Comparison of ENCODE assay signal across 8 mouse cellular contexts in genomic region chr8:71537028-71537867, GRCm38 (mm10). TPM values are rescaled to one million over a fixed set of nuclear protein-coding genes. Genes with fewer than 3 reads are reported as not detected.
DNase-seq lines count a peak whose midpoint lies in the region; ATAC-seq lines count a peak whose summit lies in the region.

Gene Bst2, minus strand, starts transcription at chr8:71537456.

- H3K4me2 ChIP-seq in heart, embryonic 15.5 days, result peak within 1 kb of the TSS; percentile 79

- peaks cover 18% of the 10 kb centered on the region for H3K4me1 ChIP-seq in heart, embryonic 15.5 days (replicated peaks)

- H3K9ac ChIP-seq in heart, embryonic 15.5 days, result peak within 1 kb of the TSS; percentile 50

- peak within 1 kb of the TSS; percentile 66 for H3K27ac ChIP-seq in heart, embryonic 15.5 days

- no peaks in the 10 kb centered on the region for H3K36me3 ChIP-seq in heart, embryonic 15.5 days

- H3K4me3 ChIP-seq in heart, embryonic 15.5 days, result peak within 1 kb of the TSS; percentile 60

- DNase-seq in CD4-positive helper T cell, adult 2 months (ENCODE audit: low read depth, low spot score), result peak; percentile 94
- DNase-seq in adrenal gland, adult 2 months, result peak; percentile 95
- DNase-seq in fat pad, adult 2 months (ENCODE audit: extremely low read depth, low read depth, low spot score), result peak; percentile 39
- DNase-seq in kidney, postnatal 14 days, result peak; percentile 93
- peak; percentile 92 for DNase-seq in lung, postnatal 14 days
- peak; percentile 79 for DNase-seq in ovary, postnatal 14 days (ENCODE audit: low spot score)
- peak; percentile 91 for DNase-seq in thymus, postnatal 25 days

- H3K9me3 ChIP-seq in heart, embryonic 15.5 days (replicated peaks), result no peaks in the 10 kb centered on the region

- no peaks in the 10 kb centered on the region for H3K27me3 ChIP-seq in heart, embryonic 15.5 days

- ATAC-seq in heart, embryonic 15.5 days (replicated peaks; ENCODE audit: insufficient number of reproducible peaks, insufficient read depth, low FRiP score, low read depth), result peak; percentile 82

- WGBS in heart, embryonic 15.5 days, result 2% methylated on average over 37 of the region's 37 CpGs

RNA-seq across cellular contexts. Expression of gene Bst2, which starts in this region (rescaled TPM):
- 10 to 100 TPM; 63.1 to 98.6 TPM for total RNA-seq in adrenal gland, adult 2 months (2021)
- polyA plus RNA-seq in adrenal gland, adult 2 months (2012; rRNA removed), result 457 and 528 TPM in 2 replicates
- 34.6 and 45.1 TPM in 2 replicates for polyA plus RNA-seq in heart, embryonic 15.5 days (2015; fragmentation: Nextera tagmentation; extraction: Ambion mirVana)

Comparison
In these comparisons a context has a peak if more than half of its experiments do, and no peak if none do; other contexts are left out.
1. Peak in every context shown above with its lines: DNase-seq, ATAC-seq, H3K4me3 ChIP-seq and H3K27ac ChIP-seq.
2. DNase-seq: peak in every context shown above with its lines; median percentile 95 in adrenal gland, adult 2 months; 94 in CD4-positive helper T cell, adult 2 months; 93 in kidney, postnatal 14 days; 92 in lung, postnatal 14 days; 91 in thymus, postnatal 25 days; 79 in ovary, postnatal 14 days; 39 in fat pad, adult 2 months.